Mouse (Mus musculus) lung, adult 2 months (tissue): ENCODE results near the gene Zfp592. TPM values are rescaled to one million over a fixed set of nuclear protein-coding genes. Genes with fewer than 3 reads are reported as not detected.

Experiments
- DNase-seq: peaks from one replicate; pipeline ENCODE4 v3.0.0; 2022
- H3K4me1 ChIP-seq: fragments of 200-500 bp; 2 replicates; pipeline ENCODE4 v1.6.1; 2011; ENCODE audit warnings: low read length; ENCODE audit not compliant: control insufficient read depth, insufficient read depth
- H3K4me3 ChIP-seq: fragments of 200-500 bp; replicated peaks from 2 replicates; pipeline ENCODE3; 2011; ENCODE audit warnings: low read depth, mild to moderate bottlenecking, control low read depth, low read length; ENCODE audit errors: extremely low read depth
- CTCF ChIP-seq: fragments of 200-500 bp; IDR thresholded peaks from 2 replicates; pipeline ENCODE4 v1.5.1; 2011; ENCODE audit warnings: mild to moderate bottlenecking, low read length, control low read depth; ENCODE audit not compliant: insufficient read depth
- POLR2A ChIP-seq: fragments of 200-500 bp; IDR thresholded peaks from 2 replicates; pipeline ENCODE4 v1.6.1; 2011; ENCODE audit warnings: low read depth, mild to moderate bottlenecking, control low read depth, low read length, borderline replicate concordance; ENCODE audit errors: extremely low read depth
- WGBS: fragments of 180-500 bp; shearing (Covaris S2); methylation state at CpG from one replicate; pipeline ENCODE4 v1.1.7; 2018; 5-methylcytosine and 5-hydroxymethylcytosine counted together
- polyA plus RNA-seq: library from polyadenylated mRNA; depleted of rRNA; stranded (reverse); fragments of >200 nt; gene quantifications from 2 replicates; pipeline ENCODE4 v1.2.3, GENCODE M21; 2012

Zfp592 gene
- polyA plus RNA-seq, 1 experiment = 20.1 TPM

GRCm38 (mm10) chr7:80993834-80994662, 567 bp downstream of the Zfp592 start:
- H3K4me3 ChIP-seq = peak overlapping the region; percentile 94
- TF ChIP-seq POLR2A (no peak), CTCF (no peak)
- WGBS = under 1% methylated on average over 57 of the region's 58 CpGs
- no peak for DNase-seq
- H3K4me1 ChIP-seq = peaks cover 15% of the 10 kb centered on the region

GRCm38 (mm10) chr7:80994663-80995005, 1.2 kb downstream of the Zfp592 start:
- 13% methylated on average over 6 of the region's 6 CpGs for WGBS
- peak; percentile 28 for DNase-seq
- Histone ChIP-seq H3K4me3 (peak overlapping the region; percentile 94), H3K4me1 (peaks cover 15% of the 10 kb centered on the region)
- no peak for TF ChIP-seq POLR2A
- TF ChIP-seq CTCF = no peak

GRCm38 (mm10) chr7:80995266-80996146, 2.0 kb downstream of the Zfp592 start:
- Histone ChIP-seq H3K4me1 (peaks cover 15% of the 10 kb centered on the region), H3K4me3 (no peak overlapping the region)
- WGBS = 22% methylated on average over 3 of the region's 3 CpGs
- TF ChIP-seq POLR2A (no peak), CTCF (no peak)
- DNase-seq = no peak

GRCm38 (mm10) chr7:80997776-80998175, 4.3 kb downstream of the Zfp592 start:
- H3K4me1 ChIP-seq = peaks cover 9% of the 10 kb centered on the region
- TF ChIP-seq CTCF (no peak), POLR2A (no peak)
- 31% methylated on average over 6 of the region's 6 CpGs for WGBS
- no peak for DNase-seq
- H3K4me3 ChIP-seq = no peak overlapping the region

GRCm38 (mm10) chr7:80999536-80999935, 6.1 kb downstream of the Zfp592 start:
- DNase-seq = no peak
- TF ChIP-seq POLR2A = no peak
- no peak for TF ChIP-seq CTCF
- Histone ChIP-seq H3K4me3 (no peak overlapping the region), H3K4me1 (peaks cover 20% of the 10 kb centered on the region)
- 89% methylated on average over 2 of the region's 2 CpGs for WGBS

- no peak overlapping the region for H3K4me3 ChIP-seq
- no peak for TF ChIP-seq POLR2A
- no peak for TF ChIP-seq CTCF
- WGBS = 82% methylated on average over 5 of the region's 5 CpGs
- H3K4me1 ChIP-seq = peaks cover 23% of the 10 kb centered on the region
- no peak for DNase-seq
Measured at GRCm38 (mm10) chr7:81001844-81002243, 8.4 kb downstream of the Zfp592 start.

GRCm38 (mm10) chr7:81004556-81005079, 11.1 kb downstream of the Zfp592 start:
- no peak for DNase-seq
- TF ChIP-seq POLR2A (no peak), CTCF (no peak)
- 22% methylated on average over 3 of the region's 3 CpGs for WGBS
- Histone ChIP-seq H3K4me3 (no peak overlapping the region), H3K4me1 (peaks cover 30% of the 10 kb centered on the region)

- peaks cover 31% of the 10 kb centered on the region for H3K4me1 ChIP-seq
- no peak overlapping the region for H3K4me3 ChIP-seq
- DNase-seq = no peak
- WGBS = 29% methylated on average over 1 of the region's 1 CpGs
- TF ChIP-seq POLR2A (no peak), CTCF (no peak)
Measured at GRCm38 (mm10) chr7:81005969-81006368, 12.5 kb downstream of the Zfp592 start.

- WGBS = 58% methylated on average over 3 of the region's 3 CpGs
- DNase-seq = no peak
- peaks cover 26% of the 10 kb centered on the region for H3K4me1 ChIP-seq
- TF ChIP-seq CTCF (no peak), POLR2A (no peak)
- H3K4me3 ChIP-seq = no peak overlapping the region
Measured at GRCm38 (mm10) chr7:81008285-81008684, 14.8 kb downstream of the Zfp592 start.
